Mouse (Mus musculus) spleen, adult 12 weeks (tissue): Measurements from ENCODE around the gene Akap7.

Source experiments
- DNase-seq: peaks from one replicate; pipeline ENCODE4 v3.0.0; 2022; ENCODE audit warnings: low spot score

Akap7 gene

DNA sequence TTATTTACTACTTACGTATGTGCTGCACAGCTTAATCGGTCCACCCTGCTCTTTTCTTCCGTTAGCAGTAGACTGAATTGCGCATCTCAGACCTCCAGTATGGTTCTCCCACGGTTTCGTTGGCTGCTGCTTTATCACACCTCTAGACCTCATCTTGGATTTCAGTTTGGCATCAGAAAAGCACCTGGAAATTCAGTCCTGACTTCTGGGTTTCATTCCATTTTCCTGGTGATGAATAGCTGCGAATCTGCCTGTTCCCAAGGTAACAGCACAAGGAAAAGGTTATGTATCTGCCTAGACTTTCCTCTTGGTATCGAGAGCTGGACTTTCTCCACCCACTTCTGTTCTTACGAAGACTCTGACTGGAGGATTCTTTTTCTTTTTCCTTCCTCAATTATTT, at the start of gene Akap7:
Gene Akap7 (minus strand): TSS at position 101 of the 400 bp plus-strand sequence.
- no peak for DNase-seq

DNA sequence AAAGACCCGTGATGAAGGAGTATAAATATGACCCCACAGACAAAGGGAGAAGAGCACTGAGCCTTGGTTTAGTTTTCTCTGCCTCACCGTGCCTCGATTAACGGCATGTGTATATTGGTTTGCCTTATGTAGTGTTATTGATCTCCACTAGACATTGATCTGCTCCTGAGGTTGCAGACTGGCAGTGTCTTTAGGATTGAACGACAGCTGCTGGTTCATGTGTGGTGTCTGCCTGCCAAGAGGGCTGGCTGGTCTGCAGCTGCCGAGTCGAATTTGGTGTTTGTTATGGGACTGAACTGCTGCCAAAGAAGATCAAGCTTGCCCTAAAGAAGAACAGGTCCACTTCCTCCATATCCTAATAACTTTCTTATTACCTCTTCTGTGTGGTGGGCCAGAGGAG, 46.7 kb upstream of the Akap7 start:
- DNase-seq = no peak

DNA sequence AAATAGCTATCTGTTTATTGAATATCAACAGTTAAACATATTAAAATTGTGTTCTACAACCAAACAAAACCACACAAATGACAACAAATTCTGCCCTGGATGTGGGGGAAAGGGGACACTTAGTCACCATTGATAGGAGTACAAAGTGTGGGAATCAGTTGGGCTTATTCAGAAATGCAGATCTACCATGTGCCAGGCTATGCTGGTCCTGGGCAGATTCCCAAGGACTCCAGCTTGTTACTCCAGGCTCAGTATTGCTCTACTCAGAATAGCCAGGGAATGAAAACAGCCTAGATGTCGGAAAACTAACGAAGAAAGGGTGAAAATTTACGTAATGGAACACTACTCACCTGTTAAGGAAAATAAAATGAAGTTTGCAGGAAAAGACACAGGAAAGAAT, 46.3 kb upstream of the Akap7 start:
- DNase-seq = no peak

DNA sequence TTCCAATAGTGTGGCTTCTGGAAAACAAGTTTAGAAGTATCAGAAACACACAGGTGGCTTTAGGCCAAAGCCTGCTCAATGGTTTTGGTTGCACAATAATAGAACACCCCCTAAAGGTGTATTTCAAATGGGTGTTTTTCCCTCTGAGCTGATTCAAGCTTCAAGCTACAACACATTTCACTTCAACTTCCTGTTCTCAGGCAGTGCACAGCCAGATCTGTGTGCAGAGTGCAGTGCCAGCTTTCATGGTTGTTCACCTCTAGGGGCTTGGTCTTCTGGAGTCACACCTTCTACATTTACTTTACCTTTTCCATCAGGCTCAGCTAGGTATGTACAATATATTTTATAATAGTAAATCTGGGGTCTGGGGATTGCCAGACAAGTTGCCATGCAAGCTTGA, 35.1 kb upstream of the Akap7 start:
- no peak for DNase-seq

DNA sequence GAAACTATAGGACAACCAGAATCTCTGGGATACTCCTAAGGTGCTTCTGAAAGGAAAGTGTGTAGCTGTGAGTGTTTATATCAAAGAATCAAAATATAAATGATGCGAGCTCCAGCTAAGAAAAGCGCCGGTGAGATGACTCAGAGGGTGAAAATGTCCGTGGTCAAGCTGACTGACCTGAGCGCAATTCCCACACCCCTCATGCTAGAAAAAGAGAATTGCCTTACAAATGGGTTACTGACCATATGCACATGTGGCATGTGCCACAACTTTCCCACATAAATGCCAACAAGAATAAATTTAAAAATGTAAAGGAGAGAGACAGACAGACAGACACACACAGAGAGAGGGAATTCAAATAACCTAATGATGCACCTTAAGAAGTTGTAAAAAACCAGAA, 33.0 kb upstream of the Akap7 start:
- DNase-seq = no peak

DNA sequence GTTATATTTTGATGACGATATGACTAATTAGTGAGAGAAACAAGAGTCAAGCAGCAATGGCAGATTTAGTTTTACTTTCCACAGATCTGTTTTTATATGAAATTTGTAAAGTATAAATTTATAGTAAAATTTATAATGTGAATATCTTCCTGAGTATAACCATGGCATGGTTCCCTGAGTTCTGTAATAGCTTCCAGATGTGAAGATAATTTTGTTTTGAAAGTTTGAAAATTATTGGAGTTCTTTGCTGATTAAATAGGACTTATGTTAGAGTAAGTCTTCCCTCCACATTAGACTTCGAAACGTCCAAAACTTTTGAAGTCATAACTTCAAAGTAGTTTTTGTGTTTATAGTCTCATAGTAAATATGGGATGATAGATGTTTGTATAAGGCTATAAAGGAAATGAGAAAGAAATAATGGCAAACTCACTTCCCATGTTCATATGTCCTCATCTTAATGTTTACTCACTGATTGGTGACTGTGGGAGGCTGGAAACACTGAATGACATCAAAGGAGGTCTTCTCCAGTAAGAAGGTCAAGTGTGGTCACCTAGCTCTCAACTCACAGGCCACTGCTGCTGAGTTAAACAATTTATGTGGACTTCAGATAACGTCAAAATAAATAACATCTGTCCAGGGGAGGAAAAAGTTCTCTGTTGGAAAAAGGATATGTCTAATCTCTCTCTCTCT, 25.9 kb upstream of the Akap7 start:
- no peak for DNase-seq

DNA sequence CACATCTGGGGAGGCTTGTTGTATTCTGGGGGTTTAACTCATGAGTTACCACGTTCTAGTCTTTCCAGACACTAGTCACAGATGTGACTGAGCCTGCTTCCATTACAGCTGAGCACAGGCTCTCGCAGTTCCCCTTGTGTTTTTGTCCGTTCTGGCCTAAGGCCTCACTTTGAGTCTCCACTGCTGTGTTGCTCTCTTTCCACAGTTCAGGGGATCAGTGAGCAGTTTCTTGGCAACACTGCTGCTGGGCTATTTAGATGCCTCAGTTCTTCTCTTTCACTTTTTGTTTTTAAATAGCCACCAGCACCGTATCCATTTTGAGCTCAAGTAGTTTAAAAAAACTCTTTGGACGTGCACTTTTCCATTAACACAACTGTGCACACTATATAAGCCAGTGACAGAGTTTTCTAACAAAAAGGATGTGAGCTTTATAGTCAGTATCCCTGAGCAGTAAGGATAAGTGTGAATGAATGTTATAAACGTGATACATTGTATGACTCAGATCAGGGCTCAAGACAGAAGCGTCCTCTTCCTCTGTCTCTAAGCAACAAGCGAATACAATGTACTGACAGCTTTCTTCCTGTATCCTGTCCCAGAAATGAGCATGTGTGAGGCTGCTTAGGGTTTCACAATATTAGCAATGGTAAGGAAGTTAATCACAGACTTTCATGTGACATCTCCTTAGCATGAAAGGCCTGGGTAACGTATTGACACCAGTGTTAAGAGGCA, 23.8 kb upstream of the Akap7 start:
- DNase-seq = no peak

DNA sequence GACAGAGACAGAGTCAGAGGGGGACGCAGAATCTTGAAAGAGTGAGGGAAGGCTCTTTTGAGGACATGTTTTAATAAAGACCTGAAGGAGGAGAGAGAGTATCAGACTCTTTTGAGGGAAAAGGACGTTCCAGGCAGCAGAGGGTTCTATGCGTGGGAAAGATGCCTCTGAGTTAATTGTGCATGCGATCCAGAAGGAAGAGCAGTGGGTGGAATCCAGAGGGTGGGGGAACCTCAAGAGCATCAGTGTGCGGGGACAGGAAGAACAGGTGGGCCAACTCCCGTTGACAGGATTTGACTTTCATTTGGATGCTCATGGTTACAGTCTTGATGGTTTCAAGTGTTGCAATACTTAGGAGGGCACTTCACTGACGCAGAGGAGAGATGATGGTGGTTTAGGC, 22.4 kb upstream of the Akap7 start:
- DNase-seq = no peak

DNA sequence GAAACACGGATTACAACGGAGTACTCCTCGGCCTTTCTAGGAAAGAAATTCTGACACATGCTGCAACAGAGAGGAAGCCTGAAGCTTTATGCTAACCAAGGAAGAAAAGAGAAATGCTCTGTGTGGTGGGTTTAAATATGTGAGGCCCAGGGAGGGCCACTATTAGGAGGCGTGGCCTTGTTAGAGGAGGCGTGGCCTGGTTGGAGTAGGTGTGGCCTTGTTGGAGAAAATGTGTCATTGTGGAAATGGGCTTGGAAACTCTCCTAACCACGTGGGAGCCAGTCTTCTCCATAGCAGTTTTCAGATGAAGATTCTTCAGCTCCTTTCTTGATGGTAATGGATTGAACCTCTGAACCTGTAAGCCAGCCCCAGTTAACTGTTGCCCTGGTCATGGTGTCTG, 19.8 kb upstream of the Akap7 start:
- no peak for DNase-seq

DNA sequence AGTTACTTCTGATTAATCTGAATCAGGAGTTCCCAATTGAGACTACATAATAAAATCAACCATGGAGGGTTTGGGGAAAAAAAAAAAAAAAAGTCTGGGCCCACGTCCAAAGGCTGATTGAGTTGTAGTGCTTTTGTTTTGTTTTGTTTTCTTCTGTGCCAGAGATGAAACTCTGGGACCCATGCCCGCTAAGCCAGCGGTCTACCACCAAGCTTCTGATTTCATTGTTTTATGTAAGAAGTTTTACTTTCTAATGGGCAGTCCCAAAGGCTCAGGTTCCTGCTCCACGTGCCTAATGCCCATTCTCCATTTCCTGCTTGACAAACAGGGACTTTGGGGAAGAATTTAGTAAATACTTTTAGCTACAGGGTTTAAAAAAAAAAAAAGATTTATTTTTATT, 18.0 kb upstream of the Akap7 start:
- no peak for DNase-seq

DNA sequence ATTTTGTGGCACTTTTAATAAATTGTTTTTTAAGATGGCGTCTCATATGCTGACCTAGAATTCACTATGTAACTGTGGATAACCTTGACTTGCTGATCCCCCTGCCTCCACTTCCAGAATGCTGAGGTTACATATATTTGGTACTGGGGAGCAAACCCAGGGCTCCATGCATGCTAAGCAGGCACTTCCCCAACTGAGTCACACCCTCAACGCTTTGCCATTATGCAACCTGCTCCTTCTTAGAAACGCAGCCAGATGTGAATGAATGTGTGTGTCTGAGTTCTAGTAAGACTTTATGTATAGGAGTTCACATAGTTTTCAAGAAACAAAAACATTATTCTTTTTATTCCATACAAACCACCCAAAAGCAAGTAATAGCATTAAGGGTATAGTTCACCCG, 13.5 kb upstream of the Akap7 start:
- DNase-seq = no peak

DNA sequence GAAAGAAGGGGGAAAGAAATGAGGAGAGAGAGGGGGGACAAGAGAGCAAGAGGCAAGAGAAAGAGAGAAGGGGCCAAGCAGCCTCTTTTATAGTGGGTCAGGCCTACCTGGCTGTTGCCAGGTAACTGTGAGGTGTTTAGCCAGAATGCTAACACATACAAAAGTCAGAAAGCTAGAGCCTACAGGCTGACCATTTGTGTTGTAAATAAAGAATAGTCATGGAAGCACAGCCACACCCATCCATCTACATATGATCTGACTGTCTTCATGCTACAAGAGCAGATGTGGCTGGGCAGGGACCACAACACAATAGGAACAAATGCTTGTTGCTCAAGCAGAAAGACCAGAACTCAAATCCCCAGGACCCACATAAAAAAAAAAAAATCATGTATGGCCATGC, 11.9 kb upstream of the Akap7 start:
- DNase-seq = no peak

DNA sequence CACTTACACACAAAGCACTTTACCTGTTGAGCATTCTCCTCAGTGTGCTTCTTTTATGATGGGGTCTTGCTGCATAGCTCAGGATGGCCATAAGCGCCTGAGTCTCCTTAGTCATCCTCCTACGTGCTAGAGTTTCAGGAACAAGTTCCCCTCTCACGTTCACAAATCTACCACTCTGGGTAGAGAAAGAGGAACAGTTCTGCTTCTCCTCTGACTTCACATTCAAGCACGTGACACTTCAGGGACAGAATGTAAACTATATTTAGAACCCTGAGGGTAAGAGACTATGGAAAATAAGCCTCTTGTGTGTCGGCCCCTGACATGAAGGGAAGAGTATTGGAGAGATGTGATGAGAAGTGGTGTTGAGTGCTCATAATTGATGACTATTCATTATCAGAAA, 10.7 kb upstream of the Akap7 start:
- DNase-seq = no peak

DNA sequence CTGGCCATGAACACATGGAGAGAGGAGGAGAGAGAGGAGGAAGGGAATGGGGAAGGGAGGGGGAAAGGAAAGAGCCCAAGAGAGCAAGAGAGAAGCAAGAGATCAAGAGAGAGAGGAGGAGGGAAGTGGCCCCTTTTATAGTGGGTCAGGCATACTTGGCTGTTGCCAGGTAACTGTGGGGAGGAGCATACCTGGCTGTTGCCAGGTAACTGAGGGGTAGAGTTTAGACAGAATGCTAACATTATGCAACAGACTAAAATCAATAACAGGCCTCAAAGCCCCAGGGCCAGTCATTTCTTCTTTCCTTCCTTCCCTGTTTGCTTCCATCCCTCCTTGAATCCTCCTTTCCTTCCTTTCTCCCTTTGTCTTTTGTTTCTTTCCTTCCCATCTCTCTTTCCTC, 10.0 kb upstream of the Akap7 start:
- DNase-seq = no peak

DNA sequence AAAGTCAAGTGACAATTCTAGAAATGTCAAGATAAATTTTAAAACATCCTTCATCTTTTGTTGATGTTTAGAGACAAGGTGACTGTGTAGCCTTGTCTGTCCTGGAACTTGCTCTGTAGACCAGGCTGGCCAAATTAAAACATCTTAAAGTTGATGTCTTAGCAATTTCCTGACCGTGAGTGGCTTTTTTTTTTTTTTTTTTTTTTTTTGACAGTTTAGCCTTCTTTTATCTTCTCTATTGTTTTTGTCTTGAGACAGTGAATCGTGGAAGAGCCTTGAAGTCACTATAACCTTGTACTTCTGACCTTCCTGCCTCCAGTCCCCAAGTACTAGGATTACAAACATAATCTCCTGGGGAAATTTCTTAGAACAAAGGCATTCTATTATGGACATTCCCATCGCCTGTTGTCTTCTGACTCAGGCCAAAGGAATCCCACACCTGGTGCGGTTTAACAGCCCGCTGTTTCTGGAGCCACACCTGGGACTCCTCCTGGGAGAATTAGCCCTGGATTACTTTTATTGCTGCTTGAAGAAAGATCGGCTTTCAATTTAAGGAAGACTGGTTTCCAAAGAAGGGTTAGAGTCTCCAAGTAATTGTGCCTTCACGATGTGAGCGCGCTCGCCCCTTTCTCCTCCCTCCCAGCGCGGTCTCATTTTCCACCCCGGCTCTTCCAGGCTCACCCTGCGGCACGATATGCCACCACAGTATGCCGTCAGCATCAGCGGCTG, 6.3 kb upstream of the Akap7 start:
- DNase-seq = no peak

DNA sequence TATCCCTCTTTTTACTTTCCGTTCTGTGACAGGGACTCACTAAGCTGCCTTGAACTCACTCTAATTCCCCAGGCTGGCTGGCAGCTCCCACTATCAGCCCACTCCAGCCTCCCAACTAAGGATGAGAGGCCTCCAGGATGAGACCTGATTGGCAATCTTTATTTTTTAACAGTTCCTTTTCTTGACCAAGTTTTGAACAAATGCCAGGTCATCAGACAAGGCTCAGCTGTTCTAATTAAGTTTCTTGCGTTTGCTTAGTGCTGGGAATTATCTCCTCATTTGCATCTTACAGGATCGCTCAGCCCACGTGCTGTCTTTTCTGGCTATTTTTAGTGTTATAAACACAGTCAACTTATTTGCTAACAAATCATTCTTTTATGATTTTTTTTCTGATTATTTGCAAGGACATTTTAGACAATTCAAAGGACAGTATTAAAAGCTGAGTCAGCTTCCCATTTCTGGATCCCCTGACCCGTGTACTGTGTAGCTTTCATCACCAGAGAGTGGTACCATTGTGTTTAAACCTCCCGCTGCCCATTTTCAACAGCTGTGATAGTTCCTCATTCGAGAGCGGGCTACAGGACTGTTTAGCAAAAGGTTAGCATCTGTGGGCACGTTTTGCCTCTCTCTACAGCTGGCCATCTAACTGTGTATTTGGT, 4.0 kb upstream of the Akap7 start:
- DNase-seq = no peak

DNA sequence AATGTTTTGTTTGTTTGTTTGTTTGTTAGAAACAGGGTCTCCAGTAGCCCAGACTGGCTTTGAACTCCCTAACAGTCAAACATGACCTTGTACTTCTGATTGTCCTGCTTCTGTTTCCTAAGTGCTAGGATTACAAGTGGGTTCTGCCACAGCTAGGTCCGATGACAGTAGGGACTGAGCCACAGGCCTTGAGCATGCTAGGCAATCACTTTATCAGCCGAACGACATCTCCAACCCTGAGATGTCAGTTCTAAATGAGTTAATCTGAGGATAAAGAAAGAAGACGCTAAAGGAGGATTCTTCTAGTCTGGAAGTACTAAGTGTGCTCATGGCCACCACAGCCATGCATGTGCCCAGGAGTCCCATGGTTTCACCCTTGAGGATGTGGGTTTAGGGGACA, 3.1 kb upstream of the Akap7 start:
- no peak for DNase-seq

DNA sequence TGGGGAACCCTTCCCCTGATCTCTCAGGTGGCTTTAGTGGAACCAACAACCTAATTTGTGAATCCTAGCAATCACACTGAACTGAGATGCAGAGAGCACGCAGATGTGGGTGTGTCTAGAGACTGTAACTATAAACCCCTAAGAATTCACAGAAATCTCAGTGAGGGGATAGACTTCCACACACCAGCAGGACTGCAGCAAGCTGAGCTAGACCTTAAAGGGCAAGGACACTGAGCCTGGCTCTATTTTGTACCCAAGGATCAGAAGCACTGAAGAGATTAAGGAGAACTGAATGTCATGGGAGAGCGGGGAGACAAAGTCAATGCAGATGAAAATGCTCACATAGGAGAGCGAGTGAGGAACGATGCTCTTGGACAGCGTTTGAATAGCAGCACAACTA, 2.3 kb upstream of the Akap7 start:
- DNase-seq = no peak

DNA sequence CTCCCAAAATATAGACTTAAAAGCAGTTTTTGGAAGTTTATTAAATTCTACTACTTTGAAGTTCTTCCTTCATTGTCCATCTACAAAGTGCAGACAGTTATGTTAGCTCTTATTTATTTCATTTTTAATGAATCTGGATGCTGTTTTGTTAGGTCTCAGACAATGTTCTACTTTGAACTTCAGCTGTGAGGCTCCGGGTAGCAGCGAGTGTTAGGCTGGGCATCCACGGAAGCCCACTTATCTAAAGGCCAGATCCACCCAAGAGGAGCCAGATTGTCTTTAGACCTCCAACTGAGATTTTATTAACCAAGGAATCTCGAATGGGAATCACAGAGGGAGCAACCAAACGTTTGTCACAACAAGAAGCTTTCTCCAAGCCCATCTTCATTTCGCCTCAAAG, 2.5 kb downstream of the Akap7 start:
- DNase-seq = no peak

DNA sequence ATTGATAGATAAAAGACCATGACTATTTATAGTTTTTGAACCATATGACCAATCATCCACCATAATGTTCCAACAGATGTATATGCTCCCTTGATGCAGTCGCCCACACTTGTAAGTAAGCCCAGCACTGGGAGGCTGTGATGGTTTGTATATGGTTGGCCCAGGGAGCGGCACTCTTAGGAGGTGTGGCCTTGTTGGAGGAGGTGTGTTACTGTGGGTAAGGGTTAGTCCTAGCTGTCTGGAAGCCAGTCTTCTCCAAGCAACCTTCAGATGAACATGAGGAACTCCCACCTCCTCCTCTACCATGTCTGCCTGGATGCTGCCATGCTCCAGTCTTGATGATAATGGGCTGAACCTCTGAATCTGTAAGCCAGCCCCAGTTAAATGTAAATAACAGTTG, 3.1 kb downstream of the Akap7 start:
- no peak for DNase-seq

DNA sequence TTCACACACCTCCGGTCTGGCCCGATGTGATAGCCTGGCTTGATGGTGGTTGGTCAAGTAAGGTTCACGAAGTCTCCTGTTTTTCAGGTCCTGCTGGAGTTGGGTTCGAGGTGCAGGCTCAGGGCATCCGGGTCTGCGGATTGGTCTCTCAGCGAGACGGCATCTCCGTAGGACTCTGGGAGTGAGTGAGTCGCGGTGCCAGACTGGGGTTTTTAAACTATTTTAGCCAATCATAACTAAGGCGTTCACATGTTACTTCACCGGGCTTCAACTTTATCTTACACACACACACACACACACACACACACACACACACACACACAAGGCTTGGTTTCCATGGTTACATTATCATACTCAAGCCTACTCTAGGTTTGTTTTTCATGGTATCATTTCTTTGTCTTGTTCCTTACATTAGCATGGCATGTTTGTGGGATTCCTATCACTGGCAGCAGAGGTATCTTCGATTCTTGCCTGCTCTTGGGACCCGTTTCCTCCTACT, 8.6 kb downstream of the Akap7 start:
- DNase-seq = peak; percentile 57

DNA sequence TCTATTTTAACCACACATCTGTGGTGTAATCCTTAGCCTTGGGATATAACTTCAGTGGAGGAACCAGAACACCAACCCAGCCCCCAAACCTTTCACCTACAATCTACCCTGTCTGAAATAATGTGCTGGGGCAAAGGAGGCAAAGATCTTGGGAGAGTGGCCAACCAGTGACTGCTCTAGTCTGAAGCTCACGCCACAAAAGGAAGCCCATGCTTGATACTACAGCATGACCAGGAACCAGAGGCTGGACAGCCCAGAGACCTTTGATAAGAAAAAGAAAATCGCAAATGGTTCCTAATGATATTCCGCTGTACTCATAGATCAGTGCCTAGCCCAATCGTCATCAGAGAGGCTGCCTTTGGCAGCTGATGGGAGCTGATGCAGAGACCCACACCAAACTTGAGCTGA, 9.4 kb downstream of the Akap7 start:
- peak; percentile 31 for DNase-seq
